Mouse (Mus musculus): ENCODE results near the gene Pitpnc1. TPM values are rescaled to one million over a fixed set of nuclear protein-coding genes. Genes with fewer than 3 reads are reported as not detected.

The Pitpnc1 gene
- polyA plus RNA-seq, 1 experiment: 0.25 TPM

GRCm38 (mm10) chr11:107310338-107311121 is 160.0 kb downstream of the Pitpnc1 start:
- Histone ChIP-seq H3K79me2 (ENCODE audit: control insufficient read depth, insufficient read depth) (no peaks in the 10 kb centered on the region), H3K36me3 (ENCODE audit: control insufficient read depth, insufficient read depth) (no peaks in the 10 kb centered on the region)

GRCm38 (mm10) chr11:107306170-107306569 is 164.3 kb downstream of the Pitpnc1 start:
- H3K79me3 ChIP-seq (ENCODE audit: low read depth): no peaks in the 10 kb centered on the region
- no peak for TF ChIP-seq CTCF (IDR thresholded peaks at IDR 0.05; ENCODE audit: control insufficient read depth, insufficient read depth, insufficient read length)
- no peak for TF ChIP-seq CEBPB (IDR thresholded peaks at IDR 0.05; ENCODE audit: low read depth)
- no peak for TF ChIP-seq MYOG (IDR thresholded peaks at IDR 0.05; ENCODE audit: control insufficient read depth, extremely low read depth, insufficient read length)
- TF ChIP-seq FOSL1 (IDR thresholded peaks at IDR 0.05; ENCODE audit: insufficient read depth, low read length, poor library complexity, severe bottlenecking): no peak
- no peak for TF ChIP-seq MAX (IDR thresholded peaks at IDR 0.05)
- TF ChIP-seq USF1 (IDR thresholded peaks at IDR 0.05; ENCODE audit: low read depth): no peak
- no peak for TF ChIP-seq MYOD1 (IDR thresholded peaks at IDR 0.05; ENCODE audit: control insufficient read depth, insufficient read length, low read depth)
- no peaks in the 10 kb centered on the region for H3K36me3 ChIP-seq (ENCODE audit: control insufficient read depth, insufficient read depth)
- H3K79me2 ChIP-seq (ENCODE audit: control insufficient read depth, insufficient read depth): no peaks in the 10 kb centered on the region
- no peak overlapping the region for H3K4me3 ChIP-seq (ENCODE audit: insufficient read depth, poor library complexity, severe bottlenecking)
- no peaks in the 10 kb centered on the region for H3K27me3 ChIP-seq (ENCODE audit: control insufficient read depth, insufficient read depth, insufficient read length)
- H3ac ChIP-seq (ENCODE audit: control insufficient read depth, insufficient read length, low read depth): no peak overlapping the region

More at GRCm38 (mm10) chr11:107310338-107311121, 160.0 kb downstream of the Pitpnc1 start:
- TF ChIP-seq MYOD1 (IDR thresholded peaks at IDR 0.05; ENCODE audit: control insufficient read depth, insufficient read length, low read depth) (no peak), CEBPB (IDR thresholded peaks at IDR 0.05; ENCODE audit: low read depth) (no peak), MAX (IDR thresholded peaks at IDR 0.05) (no peak), USF1 (IDR thresholded peaks at IDR 0.05; ENCODE audit: low read depth) (no peak), FOSL1 (IDR thresholded peaks at IDR 0.05; ENCODE audit: insufficient read depth, low read length, poor library complexity, severe bottlenecking) (no peak), CTCF (IDR thresholded peaks at IDR 0.05; ENCODE audit: control insufficient read depth, insufficient read depth, insufficient read length) (no peak)
- Histone ChIP-seq H3K27me3 (ENCODE audit: control insufficient read depth, insufficient read depth, insufficient read length) (no peaks in the 10 kb centered on the region), H3ac (ENCODE audit: control insufficient read depth, insufficient read length, low read depth) (no peak overlapping the region), H3K79me3 (ENCODE audit: low read depth) (no peaks in the 10 kb centered on the region), H3K4me3 (ENCODE audit: insufficient read depth, poor library complexity, severe bottlenecking) (no peak overlapping the region)

- Histone ChIP-seq H3K27me3 (ENCODE audit: control insufficient read depth, insufficient read depth, insufficient read length) (no peaks in the 10 kb centered on the region), H3ac (ENCODE audit: control insufficient read depth, insufficient read length, low read depth) (no peak overlapping the region), H3K79me3 (ENCODE audit: low read depth) (no peaks in the 10 kb centered on the region), H3K4me3 (ENCODE audit: insufficient read depth, poor library complexity, severe bottlenecking) (no peak overlapping the region), H3K79me2 (ENCODE audit: control insufficient read depth, insufficient read depth) (no peaks in the 10 kb centered on the region), H3K36me3 (ENCODE audit: control insufficient read depth, insufficient read depth) (no peaks in the 10 kb centered on the region)
- TF ChIP-seq CTCF (IDR thresholded peaks at IDR 0.05; ENCODE audit: control insufficient read depth, insufficient read depth, insufficient read length): no peak
- no peak for TF ChIP-seq MYOD1 (IDR thresholded peaks at IDR 0.05; ENCODE audit: control insufficient read depth, insufficient read length, low read depth)
- TF ChIP-seq USF1 (IDR thresholded peaks at IDR 0.05; ENCODE audit: low read depth): no peak
- no peak for TF ChIP-seq CEBPB (IDR thresholded peaks at IDR 0.05; ENCODE audit: low read depth)
- TF ChIP-seq MAX (IDR thresholded peaks at IDR 0.05): no peak
- no peak for TF ChIP-seq MYOG (IDR thresholded peaks at IDR 0.05; ENCODE audit: control insufficient read depth, extremely low read depth, insufficient read length)
- TF ChIP-seq FOSL1 (IDR thresholded peaks at IDR 0.05; ENCODE audit: insufficient read depth, low read length, poor library complexity, severe bottlenecking): no peak
Measured at GRCm38 (mm10) chr11:107302141-107302540, 168.4 kb downstream of the Pitpnc1 start.

- Histone ChIP-seq H3K4me3 (ENCODE audit: insufficient read depth, poor library complexity, severe bottlenecking) (no peak overlapping the region), H3K36me3 (ENCODE audit: control insufficient read depth, insufficient read depth) (no peaks in the 10 kb centered on the region), H3K27me3 (ENCODE audit: control insufficient read depth, insufficient read depth, insufficient read length) (no peaks in the 10 kb centered on the region), H3K79me2 (ENCODE audit: control insufficient read depth, insufficient read depth) (no peaks in the 10 kb centered on the region), H3ac (ENCODE audit: control insufficient read depth, insufficient read length, low read depth) (no peak overlapping the region), H3K79me3 (ENCODE audit: low read depth) (no peaks in the 10 kb centered on the region)
- TF ChIP-seq MYOG (IDR thresholded peaks at IDR 0.05; ENCODE audit: control insufficient read depth, extremely low read depth, insufficient read length) (no peak), CTCF (IDR thresholded peaks at IDR 0.05; ENCODE audit: control insufficient read depth, insufficient read depth, insufficient read length) (no peak), CEBPB (IDR thresholded peaks at IDR 0.05; ENCODE audit: low read depth) (no peak)
Measured at GRCm38 (mm10) chr11:107300235-107300634, 170.3 kb downstream of the Pitpnc1 start.

GRCm38 (mm10) chr11:107299511-107300120 is 170.9 kb downstream of the Pitpnc1 start:
- Histone ChIP-seq H3ac (ENCODE audit: control insufficient read depth, insufficient read length, low read depth) (no peak overlapping the region), H3K4me3 (ENCODE audit: insufficient read depth, poor library complexity, severe bottlenecking) (no peak overlapping the region), H3K36me3 (ENCODE audit: control insufficient read depth, insufficient read depth) (no peaks in the 10 kb centered on the region), H3K79me2 (ENCODE audit: control insufficient read depth, insufficient read depth) (no peaks in the 10 kb centered on the region), H3K79me3 (ENCODE audit: low read depth) (no peaks in the 10 kb centered on the region), H3K27me3 (ENCODE audit: control insufficient read depth, insufficient read depth, insufficient read length) (no peaks in the 10 kb centered on the region)
- TF ChIP-seq MAX (IDR thresholded peaks at IDR 0.05) (no peak), CEBPB (IDR thresholded peaks at IDR 0.05; ENCODE audit: low read depth) (no peak), MYOD1 (IDR thresholded peaks at IDR 0.05; ENCODE audit: control insufficient read depth, insufficient read length, low read depth) (no peak), USF1 (IDR thresholded peaks at IDR 0.05; ENCODE audit: low read depth) (no peak), MYOG (IDR thresholded peaks at IDR 0.05; ENCODE audit: control insufficient read depth, extremely low read depth, insufficient read length) (no peak), FOSL1 (IDR thresholded peaks at IDR 0.05; ENCODE audit: insufficient read depth, low read length, poor library complexity, severe bottlenecking) (no peak), CTCF (IDR thresholded peaks at IDR 0.05; ENCODE audit: control insufficient read depth, insufficient read depth, insufficient read length) (no peak)

Data from C2C12 (cell line).